Mouse (Mus musculus) bone marrow macrophage, adult 2 months (primary cell): ENCODE results near the gene Tm9sf2.

Source experiments
- CTCF ChIP-seq: IDR thresholded peaks from 2 replicates; pipeline ENCODE4 v1.5.1; 2012; ENCODE audit warnings: low read depth, mild to moderate bottlenecking, low read length, moderate library complexity
- POLR2A ChIP-seq: IDR thresholded peaks from 2 replicates; pipeline ENCODE4 v1.6.1; 2012; ENCODE audit warnings: mild to moderate bottlenecking, low read depth, low read length, borderline replicate concordance

- TF ChIP-seq CTCF, result no peak
- TF ChIP-seq POLR2A, result no peak
Observed at GRCm38 (mm10) chr14:122073422-122073821, 33.4 kb upstream of the Tm9sf2 start.
